Mouse (Mus musculus) embryonic facial prominence, embryonic 12.5 days (tissue): ENCODE results near the gene Rpl23a. TPM values are rescaled to one million over a fixed set of nuclear protein-coding genes. Genes with fewer than 3 reads are reported as not detected.
"Not testable (repeated sequence)": the region's sequence is repeated elsewhere in the genome, so short reads cannot be mapped to it uniquely, and the experiment has no call there.

Experiments used
- ATAC-seq: fragments of 200-750 bp; cut with Nextera tagmentation; 2 replicates; pipeline ENCODE4 v1.8.0; 2017; ENCODE audit not compliant: insufficient number of reproducible peaks, insufficient read depth, low FRiP score, low TSS enrichment
- H3K27ac ChIP-seq: fragments of 300-500 bp; sonication (generic); 2 replicates; pipeline ENCODE4 v1.5.1; 2016; ENCODE audit warnings: mild to moderate bottlenecking
- H3K27me3 ChIP-seq: fragments of 300-500 bp; sonication (generic); 2 replicates; pipeline ENCODE4 v1.6.1; 2016; ENCODE audit warnings: mild to moderate bottlenecking, moderate library complexity
- H3K36me3 ChIP-seq: fragments of 300-500 bp; sonication (generic); 2 replicates; pipeline ENCODE4 v1.6.1; 2016; ENCODE audit warnings: mild to moderate bottlenecking
- H3K4me1 ChIP-seq: fragments of 300-500 bp; sonication (generic); 2 replicates; pipeline ENCODE4 v1.6.1; 2016
- H3K4me2 ChIP-seq: fragments of 300-500 bp; sonication (generic); replicated peaks from 2 replicates; pipeline ENCODE4 v1.6.1; 2016; ENCODE audit warnings: mild to moderate bottlenecking, moderate library complexity
- H3K4me3 ChIP-seq: fragments of 300-500 bp; sonication (generic); 2 replicates; pipeline ENCODE4 v1.5.1; 2016; ENCODE audit warnings: mild to moderate bottlenecking
- H3K9ac ChIP-seq: fragments of 300-500 bp; sonication (generic); 2 replicates; pipeline ENCODE4 v1.6.1; 2016; ENCODE audit warnings: mild to moderate bottlenecking, moderate library complexity
- H3K9me3 ChIP-seq: fragments of 300-500 bp; sonication (generic); 2 replicates; pipeline ENCODE4 v1.6.1; 2016; ENCODE audit warnings: mild to moderate bottlenecking, moderate library complexity
- WGBS: fragments of 180-500 bp; shearing (Covaris S2); methylation state at CpG from one replicate; pipeline ENCODE4 v1.1.7; 2016; 5-methylcytosine and 5-hydroxymethylcytosine counted together
- polyA plus RNA-seq: library from polyadenylated mRNA; unstranded; fragments of >200 nt; fragmentation: Nextera tagmentation; extraction: Ambion mirVana; gene quantifications from 2 replicates; pipeline ENCODE4 v1.2.1, GENCODE M21; 2016

The Rpl23a gene
- polyA plus RNA-seq, 1 experiment from 2014 or later: 1,230 TPM

- Histone ChIP-seq H3K36me3 (peaks cover 39% of the 10 kb centered on the region), H3K27ac (no peak overlapping the region), H3K4me1 (no peaks in the 10 kb centered on the region), H3K4me3 (no peak overlapping the region), H3K4me2 (no peak overlapping the region), H3K9me3 (no peaks in the 10 kb centered on the region), H3K27me3 (no peaks in the 10 kb centered on the region), H3K9ac (no peak overlapping the region)
- 82% methylated on average over 3 of the region's 3 CpGs for WGBS
- no peak for ATAC-seq
Measured at GRCm38 (mm10) chr11:78202372-78202771, 19.0 kb upstream of the Rpl23a start.

- Histone ChIP-seq H3K27ac (peak overlapping the region; percentile 48), H3K36me3 (peaks cover 24% of the 10 kb centered on the region), H3K9me3 (no peaks in the 10 kb centered on the region), H3K4me2 (peak overlapping the region; percentile 56), H3K4me1 (peaks cover 7% of the 10 kb centered on the region), H3K4me3 (peak overlapping the region; percentile 40), H3K9ac (peak overlapping the region; percentile 21; the same call in 1 of the 2 replicates), H3K27me3 (no peaks in the 10 kb centered on the region)
- ATAC-seq: no peak; the same call in 1 of the 2 replicates
- WGBS: 64% methylated on average over 23 of the region's 23 CpGs
Measured at GRCm38 (mm10) chr11:78195101-78195863, 11.9 kb upstream of the Rpl23a start.

- peak; percentile 76 for ATAC-seq
- Histone ChIP-seq H3K4me1 (peaks cover 14% of the 10 kb centered on the region), H3K27me3 (no peaks in the 10 kb centered on the region), H3K9ac (peak overlapping the region; percentile 21; the same call in 1 of the 2 replicates), H3K4me3 (peak overlapping the region; percentile 40), H3K27ac (peak overlapping the region; percentile 48), H3K4me2 (peak overlapping the region; percentile 56), H3K9me3 (no peaks in the 10 kb centered on the region), H3K36me3 (peaks cover 24% of the 10 kb centered on the region)
- WGBS: 2% methylated on average over 30 of the region's 30 CpGs
Measured at GRCm38 (mm10) chr11:78194411-78195100, 11.2 kb upstream of the Rpl23a start.

- H3K4me2 ChIP-seq: peak within 1 kb of the TSS; percentile 56
- no peaks in the 10 kb centered on the region for H3K27me3 ChIP-seq
- peaks cover 14% of the 10 kb centered on the region for H3K4me1 ChIP-seq
- H3K36me3 ChIP-seq: peaks cover 24% of the 10 kb centered on the region
- no peaks in the 10 kb centered on the region for H3K9me3 ChIP-seq
- 0 out of 2 replicates have a peak within 1 kb of the TSS, but pooled peaks have one; percentile 30 for H3K27ac ChIP-seq
- no peak within 1 kb of the TSS for H3K9ac ChIP-seq
- WGBS: 79% methylated on average over 1 of the region's 1 CpGs
- no peak for ATAC-seq
- peak within 1 kb of the TSS; percentile 40 for H3K4me3 ChIP-seq
Measured at GRCm38 (mm10) chr11:78193113-78193512, 9.7 kb upstream of the Rpl23a start, which contains the start of gene Proca1. Gene Proca1 (plus strand): TSS chr11:78193392.

GRCm38 (mm10) chr11:78190041-78190440 lies 6.7 kb upstream of the Rpl23a start:
- peak overlapping the region; percentile 100 for H3K27ac ChIP-seq
- no peak for ATAC-seq
- no peaks in the 10 kb centered on the region for H3K27me3 ChIP-seq
- H3K9ac ChIP-seq: peak overlapping the region; percentile 92
- peak overlapping the region; percentile 51 for H3K4me2 ChIP-seq
- peaks cover 24% of the 10 kb centered on the region for H3K36me3 ChIP-seq
- 55% methylated on average over 6 of the region's 6 CpGs for WGBS
- peaks cover 12% of the 10 kb centered on the region for H3K4me1 ChIP-seq
- no peaks in the 10 kb centered on the region for H3K9me3 ChIP-seq
- H3K4me3 ChIP-seq: peak overlapping the region; percentile 81

- Histone ChIP-seq H3K9ac (peak overlapping the region; percentile 92), H3K4me1 (peaks cover 10% of the 10 kb centered on the region), H3K36me3 (peaks cover 24% of the 10 kb centered on the region), H3K27me3 (no peaks in the 10 kb centered on the region), H3K4me3 (peak overlapping the region; percentile 81), H3K4me2 (peak overlapping the region; percentile 51), H3K27ac (peak overlapping the region; percentile 100), H3K9me3 (no peaks in the 10 kb centered on the region)
- peak; percentile 81 for ATAC-seq
- 0% methylated on average over 42 of the region's 42 CpGs for WGBS
Measured at GRCm38 (mm10) chr11:78189234-78190040, 6.1 kb upstream of the Rpl23a start.

GRCm38 (mm10) chr11:78188331-78189233 lies 5.2 kb upstream of the Rpl23a start, which contains the start of gene Rab34:
Gene Rab34 (plus strand): TSS chr11:78188430.
- Histone ChIP-seq H3K27me3 (no peaks in the 10 kb centered on the region), H3K4me1 (peaks cover 10% of the 10 kb centered on the region), H3K4me3 (peak within 1 kb of the TSS; percentile 81), H3K9me3 (no peaks in the 10 kb centered on the region), H3K27ac (peak within 1 kb of the TSS; percentile 100), H3K9ac (peak within 1 kb of the TSS; percentile 92), H3K36me3 (peaks cover 24% of the 10 kb centered on the region), H3K4me2 (peak within 1 kb of the TSS; percentile 51)
- ATAC-seq: peak; percentile 89
- whole genome bisulfite sequencing: under 1% methylated on average over 72 of the region's 80 CpGs

GRCm38 (mm10) chr11:78184702-78185101 lies 1.3 kb upstream of the Rpl23a start:
- not testable (repeated sequence) for H3K4me3 ChIP-seq, ATAC-seq, H3K9me3 ChIP-seq, H3K27ac ChIP-seq, H3K4me2 ChIP-seq, H3K9ac ChIP-seq, H3K27me3 ChIP-seq
- peaks cover 29% of the 10 kb centered on the region for H3K4me1 ChIP-seq
- peaks cover 24% of the 10 kb centered on the region for H3K36me3 ChIP-seq
- WGBS: 91% methylated on average over 6 of the region's 6 CpGs

- peaks cover 26% of the 10 kb centered on the region for H3K36me3 ChIP-seq
- no peaks in the 10 kb centered on the region for H3K9me3 ChIP-seq
- H3K4me3 ChIP-seq: peak overlapping the region; percentile 90; the same call in 1 of the 2 replicates
- peaks cover 35% of the 10 kb centered on the region for H3K4me1 ChIP-seq
- peak overlapping the region; percentile 46; the same call in 1 of the 2 replicates for H3K27ac ChIP-seq
- peak overlapping the region; percentile 44; the same call in 1 of the 2 replicates for H3K9ac ChIP-seq
- no peaks in the 10 kb centered on the region for H3K27me3 ChIP-seq
- H3K4me2 ChIP-seq: peak overlapping the region; percentile 40
- 49% methylated on average over 10 of the region's 10 CpGs for WGBS
- ATAC-seq: no peak
Measured at GRCm38 (mm10) chr11:78183884-78184514, 615 bp upstream of the Rpl23a start.

GRCm38 (mm10) chr11:78182450-78182849 lies 934 bp downstream of the Rpl23a start:
- peaks cover 40% of the 10 kb centered on the region for H3K4me1 ChIP-seq

More at GRCm38 (mm10) chr11:78182450-78182849, 934 bp downstream of the Rpl23a start:
- Histone ChIP-seq H3K27me3 (no peaks in the 10 kb centered on the region), H3K36me3 (peaks cover 26% of the 10 kb centered on the region), H3K4me2 (peak overlapping the region; percentile 84), H3K27ac (peak overlapping the region; percentile 97), H3K9me3 (no peaks in the 10 kb centered on the region), H3K9ac (peak overlapping the region; percentile 93), H3K4me3 (peak overlapping the region; percentile 90)
- 10% methylated on average over 7 of the region's 7 CpGs for WGBS
- no peak for ATAC-seq
